Mouse (Mus musculus) adrenal gland, postnatal 14 days (tissue): ENCODE results near the gene Ptpn23. TPM values are rescaled to one million over a fixed set of nuclear protein-coding genes. Genes with fewer than 3 reads are reported as not detected.

Experiments used
- total RNA-seq: library from RNA; stranded (reverse); gene quantifications from 2 replicates; pipeline ENCODE4 v1.2.3, GENCODE M21; 2021

Gene Ptpn23
- total RNA-seq, 1 experiment from 2014 or later, result 47.1 TPM

Other genes starting within 250 kb of the Ptpn23 start
- gene Cspg5, start 164.4 kb downstream of the Ptpn23 start, total RNA-seq, result 14.2 and 17.2 TPM in 2 replicates
- gene Elp6, start 103.0 kb downstream of the Ptpn23 start, total RNA-seq, result 6.5 and 9.4 TPM in 2 replicates
- gene Scap, start 74.9 kb downstream of the Ptpn23 start, total RNA-seq, result 67.9 and 75.7 TPM in 2 replicates
- 3.0 and 10.4 TPM in 2 replicates for gene Ngp, start 11.5 kb upstream of the Ptpn23 start, total RNA-seq
- gene Klhl18, start 68.5 kb upstream of the Ptpn23 start, total RNA-seq, result 12.7 and 12.9 TPM in 2 replicates
- gene Kif9, start 68.7 kb upstream of the Ptpn23 start, total RNA-seq, result 1.1 and 1.3 TPM in 2 replicates
- gene Setd2, start 124.4 kb upstream of the Ptpn23 start, total RNA-seq, result 80.3 and 88.2 TPM in 2 replicates
- 8.4 and 10.5 TPM in 2 replicates for gene Nradd, start 216.2 kb upstream of the Ptpn23 start, total RNA-seq
- 9.1 and 15.4 TPM in 2 replicates for gene Nbeal2, start 245.9 kb upstream of the Ptpn23 start, total RNA-seq
- 60.4 and 79.3 TPM in 2 replicates for gene Ccdc12, start 248.3 kb upstream of the Ptpn23 start, total RNA-seq